Mouse (Mus musculus): ENCODE data around the gene Exoc3.

DNA sequence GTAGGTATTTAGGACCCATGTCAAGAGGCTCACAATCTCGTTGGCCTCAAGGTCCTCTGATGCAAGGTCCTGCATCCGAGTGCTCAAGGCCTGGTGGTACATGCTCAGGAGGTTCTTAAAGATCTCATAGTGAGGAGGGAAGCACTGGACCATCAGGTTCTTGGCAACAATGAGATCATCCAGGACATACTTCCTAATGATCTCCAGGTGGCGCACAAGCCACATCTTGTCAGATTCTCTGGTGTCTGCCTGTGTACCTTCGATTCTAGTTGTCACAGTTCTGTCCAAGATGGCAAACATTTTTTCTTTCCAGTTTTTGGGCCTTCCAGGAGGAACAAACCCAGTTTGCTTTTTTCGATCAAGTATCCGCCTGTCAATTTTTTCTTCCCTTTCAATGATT lies 15.9 kb downstream of the Exoc3 start:
- TF ChIP-seq HCFC1 (IDR thresholded peaks at IDR 0.05; ENCODE audit: borderline replicate concordance, insufficient read depth, low read length) (no peak), ZC3H11A (IDR thresholded peaks at IDR 0.05; ENCODE audit: borderline replicate concordance, low read depth, low read length) (no peak), MAFK (IDR thresholded peaks at IDR 0.05; ENCODE audit: insufficient read depth, low read depth, low read length) (no peak), ZNF384 (IDR thresholded peaks at IDR 0.05; ENCODE audit: low read depth, low read length) (no peak)

All from ES-E14 (cell line).